Mouse (Mus musculus) ovary, postnatal 14 days (tissue): ENCODE results near the gene Gm20683.

ENCODE experiments used
- DNase-seq: peaks from one replicate; pipeline ENCODE4 v3.0.0; 2022; ENCODE audit warnings: low spot score

The Gm20683 gene

GRCm38 (mm10) chr17:25795609-25796092 lies 45.9 kb downstream of the Gm20683 start, which contains the start of gene AC134908.4:
AC134908.4 (minus strand) TSS chr17:25795659.
- no peak for DNase-seq

- no peak for DNase-seq
Observed at GRCm38 (mm10) chr17:25794998-25795397, 46.6 kb downstream of the Gm20683 start.

GRCm38 (mm10) chr17:25794197-25794596 lies 47.4 kb downstream of the Gm20683 start:
- no peak for DNase-seq

- peak; percentile 62 for DNase-seq
Observed at GRCm38 (mm10) chr17:25792615-25793014, 48.9 kb downstream of the Gm20683 start, which contains the start of gene Fam173a. Fam173a (minus strand) TSS chr17:25792901.

- peak; percentile 88 for DNase-seq
Observed at GRCm38 (mm10) chr17:25791843-25792527, 49.6 kb downstream of the Gm20683 start.

- DNase-seq: no peak
Observed at GRCm38 (mm10) chr17:25791320-25791842, 50.2 kb downstream of the Gm20683 start.

- DNase-seq: no peak
Observed at GRCm38 (mm10) chr17:25786781-25787504, 54.6 kb downstream of the Gm20683 start.

- no peak for DNase-seq
Observed at GRCm38 (mm10) chr17:25786280-25786679, 55.3 kb downstream of the Gm20683 start, which contains the start of gene Ccdc78. Ccdc78 (plus strand) TSS chr17:25786580.

GRCm38 (mm10) chr17:25785281-25785745 lies 56.2 kb downstream of the Gm20683 start, which contains the start of gene Haghl:
Haghl (minus strand) TSS chr17:25785673.
- peak; percentile 94 for DNase-seq
